Mouse (Mus musculus) hindbrain, embryonic 16.5 days (tissue): ENCODE results near the gene Nsg1. TPM values are rescaled to one million over a fixed set of nuclear protein-coding genes. Genes with fewer than 3 reads are reported as not detected.

Source experiments
- ATAC-seq: fragments of 200-750 bp; cut with Nextera tagmentation; 2 replicates; pipeline ENCODE4 v1.8.0; 2017; ENCODE audit warnings: moderate TSS enrichment, moderate library complexity
- H3K27ac ChIP-seq: fragments of 300-500 bp; sonication (generic); 2 replicates; pipeline ENCODE4 v1.5.1; 2014; ENCODE audit warnings: low read depth, mild to moderate bottlenecking, control low read depth, low read length, moderate library complexity
- H3K27me3 ChIP-seq: fragments of 300-500 bp; sonication (generic); replicated peaks from 2 replicates; pipeline ENCODE4 v1.6.1; 2014; ENCODE audit warnings: low read length; ENCODE audit not compliant: control insufficient read depth, insufficient read depth
- H3K36me3 ChIP-seq: fragments of 300-500 bp; sonication (generic); 2 replicates; pipeline ENCODE4 v1.6.1; 2014; ENCODE audit warnings: mild to moderate bottlenecking, low read length, moderate library complexity, mixed read lengths; ENCODE audit not compliant: control insufficient read depth, insufficient read depth
- H3K4me1 ChIP-seq: fragments of 300-500 bp; sonication (generic); 2 replicates; pipeline ENCODE4 v1.6.1; 2014; ENCODE audit warnings: low read depth, low read length; ENCODE audit not compliant: control insufficient read depth, insufficient read depth
- H3K4me2 ChIP-seq: fragments of 300-500 bp; sonication (generic); 2 replicates; pipeline ENCODE4 v1.6.1; 2014; ENCODE audit warnings: mild to moderate bottlenecking, low read length, control low read depth, moderate library complexity
- H3K4me3 ChIP-seq: fragments of 300-500 bp; sonication (generic); 2 replicates; pipeline ENCODE4 v1.5.1; 2014; ENCODE audit warnings: mild to moderate bottlenecking, low read length, control low read depth, moderate library complexity
- H3K9ac ChIP-seq: fragments of 300-500 bp; sonication (generic); 2 replicates; pipeline ENCODE4 v1.6.1; 2014; ENCODE audit warnings: low read depth, mild to moderate bottlenecking, control low read depth, low read length, moderate library complexity
- H3K9me3 ChIP-seq: fragments of 300-500 bp; sonication (generic); 2 replicates; pipeline ENCODE4 v1.6.1; 2014; ENCODE audit warnings: mild to moderate bottlenecking, low read length, moderate library complexity; ENCODE audit not compliant: control insufficient read depth
- WGBS: fragments of 180-500 bp; shearing (Covaris S2); extraction: QIAGEN DNeasy Blood & Tissue Kit; methylation state at CpG from one replicate; pipeline ENCODE4 v1.1.7; 2014; 5-methylcytosine and 5-hydroxymethylcytosine counted together
- polyA plus RNA-seq: library from polyadenylated mRNA; unstranded; fragments of >200 nt; fragmentation: Nextera tagmentation; extraction: Ambion mirVana; gene quantifications from 2 replicates; pipeline ENCODE4 v1.2.1, GENCODE M21; 2015

The Nsg1 gene
- 1,495 and 1,654 TPM in 2 replicates for polyA plus RNA-seq

DNA sequence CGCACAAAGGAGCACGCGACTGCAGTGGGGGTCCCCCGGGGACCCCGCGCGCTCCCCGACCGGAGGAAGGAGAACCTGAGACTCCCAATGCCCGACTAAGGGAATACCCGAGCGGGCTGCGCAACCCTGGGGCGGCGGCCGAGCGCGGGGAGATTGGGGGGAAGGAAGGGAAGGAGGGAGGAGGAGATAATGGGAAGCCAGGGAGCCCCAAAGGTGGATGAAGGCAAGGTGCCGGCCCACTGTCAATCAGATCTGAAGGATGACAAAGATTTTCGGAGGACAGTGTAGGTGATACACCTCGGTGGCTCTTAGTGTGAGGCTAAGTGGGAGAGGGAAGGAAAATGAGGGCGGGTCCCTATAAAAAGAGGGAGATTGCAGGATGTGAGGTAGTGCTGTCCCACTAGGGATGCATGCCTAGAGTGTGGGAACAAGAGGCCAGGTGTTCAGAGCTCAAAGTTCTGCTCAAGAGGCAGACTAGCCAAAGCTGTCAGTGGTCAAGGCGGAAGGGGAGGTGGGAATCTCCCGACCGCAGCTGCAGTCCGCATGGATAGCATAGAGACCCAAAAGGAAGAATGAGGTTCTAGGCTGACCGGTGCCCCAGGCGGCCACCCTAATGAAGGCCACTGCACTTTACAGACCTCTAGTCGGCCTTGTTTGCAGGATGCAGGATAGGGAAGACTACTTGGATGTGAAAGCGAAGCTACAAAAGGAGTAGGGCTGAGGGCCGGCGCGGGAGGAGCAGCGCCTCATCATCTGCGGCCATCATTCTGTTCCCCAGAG, at the start of gene Nsg1:
Gene Nsg1 (minus strand): TSS at position 274 of the 780 bp plus-strand sequence.
- 9% methylated on average over 35 of the region's 35 CpGs for WGBS
- Histone ChIP-seq H3K4me3 (peak within 1 kb of the TSS; percentile 85), H3K9ac (peak within 1 kb of the TSS; percentile 98), H3K36me3 (peaks cover 13% of the 10 kb centered on the region), H3K4me2 (peak within 1 kb of the TSS; percentile 63), H3K27ac (peak within 1 kb of the TSS; percentile 98), H3K27me3 (no peaks in the 10 kb centered on the region), H3K4me1 (peaks cover 29% of the 10 kb centered on the region), H3K9me3 (no peaks in the 10 kb centered on the region)
- peak; percentile 53 for ATAC-seq

- Histone ChIP-seq H3K4me1 (no peaks in the 10 kb centered on the region), H3K27ac (no peak overlapping the region), H3K27me3 (no peaks in the 10 kb centered on the region), H3K36me3 (peaks cover 31% of the 10 kb centered on the region), H3K9me3 (no peaks in the 10 kb centered on the region), H3K4me3 (no peak overlapping the region), H3K9ac (no peak overlapping the region), H3K4me2 (no peak overlapping the region)
- ATAC-seq, result no peak
- whole genome bisulfite sequencing, result 84% methylated on average over 8 of the region's 8 CpGs
These were observed 49.3 kb upstream of the Nsg1 start for GRCm38 (mm10) chr5:38208985-38209384.

DNA sequence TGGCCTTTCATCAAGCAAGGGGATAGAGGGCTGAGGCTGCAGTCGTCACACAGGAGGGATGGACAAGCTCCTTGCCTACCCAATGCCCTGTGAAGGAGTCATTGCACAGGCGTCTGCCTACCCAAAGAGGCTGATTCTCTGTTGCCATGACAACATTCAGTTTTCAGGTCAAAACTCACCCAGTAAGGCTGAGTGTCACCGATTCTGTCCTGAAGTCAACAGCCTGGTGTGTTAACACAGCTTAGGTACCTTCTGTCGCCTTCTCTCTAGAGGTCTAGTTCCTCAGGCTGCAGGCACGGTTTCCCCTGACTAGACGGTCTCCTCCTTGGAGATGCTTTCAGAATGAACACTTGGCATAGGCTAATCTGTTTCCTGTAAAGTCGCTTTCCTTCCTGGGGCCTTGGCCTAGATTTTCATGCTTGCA, 45.6 kb upstream of the Nsg1 start:
- Histone ChIP-seq H3K4me2 (no peak overlapping the region), H3K4me3 (no peak overlapping the region), H3K4me1 (no peaks in the 10 kb centered on the region), H3K27me3 (no peaks in the 10 kb centered on the region), H3K27ac (no peak overlapping the region), H3K9me3 (no peaks in the 10 kb centered on the region), H3K36me3 (peaks cover 29% of the 10 kb centered on the region), H3K9ac (no peak overlapping the region)
- 87% methylated on average over 7 of the region's 7 CpGs for WGBS
- ATAC-seq, result peak; percentile 13; the same call in 1 of the 2 replicates

DNA sequence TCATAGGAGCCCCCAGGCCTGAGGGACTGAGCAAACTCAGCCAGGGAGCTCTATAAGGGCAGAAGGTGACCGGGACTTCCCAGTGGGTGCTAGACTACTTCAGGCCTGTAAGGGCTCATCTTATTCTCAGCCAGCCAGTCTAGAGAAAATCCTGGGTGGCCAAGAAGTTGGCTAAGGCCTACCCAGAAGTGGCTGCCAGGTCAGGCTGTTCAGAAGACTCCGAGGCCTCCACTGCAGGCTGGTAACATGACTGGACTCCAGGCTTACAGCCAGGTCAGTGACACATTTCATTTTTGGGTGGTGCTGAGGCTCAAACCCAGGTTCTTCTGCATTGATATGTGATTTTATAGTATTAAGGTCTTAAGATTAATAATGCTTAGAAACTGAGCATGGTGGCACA, 40.0 kb upstream of the Nsg1 start:
- Histone ChIP-seq H3K4me1 (no peaks in the 10 kb centered on the region), H3K4me3 (no peak overlapping the region), H3K4me2 (no peak overlapping the region), H3K27me3 (no peaks in the 10 kb centered on the region), H3K36me3 (peaks cover 21% of the 10 kb centered on the region), H3K9me3 (no peaks in the 10 kb centered on the region), H3K9ac (no peak overlapping the region), H3K27ac (no peak overlapping the region)
- 98% methylated on average over 2 of the region's 2 CpGs for WGBS
- no peak for ATAC-seq

- no peak overlapping the region for H3K4me2 ChIP-seq
- no peak overlapping the region for H3K27ac ChIP-seq
- 19% methylated on average over 7 of the region's 7 CpGs for WGBS
- H3K4me1 ChIP-seq, result no peaks in the 10 kb centered on the region
- H3K27me3 ChIP-seq, result no peaks in the 10 kb centered on the region
- H3K9me3 ChIP-seq, result no peaks in the 10 kb centered on the region
- no peak overlapping the region for H3K4me3 ChIP-seq
- peaks cover 11% of the 10 kb centered on the region for H3K36me3 ChIP-seq
- ATAC-seq, result peak; percentile 80
- H3K9ac ChIP-seq, result no peak overlapping the region
These were observed 37.7 kb upstream of the Nsg1 start for GRCm38 (mm10) chr5:38197482-38197823.

DNA sequence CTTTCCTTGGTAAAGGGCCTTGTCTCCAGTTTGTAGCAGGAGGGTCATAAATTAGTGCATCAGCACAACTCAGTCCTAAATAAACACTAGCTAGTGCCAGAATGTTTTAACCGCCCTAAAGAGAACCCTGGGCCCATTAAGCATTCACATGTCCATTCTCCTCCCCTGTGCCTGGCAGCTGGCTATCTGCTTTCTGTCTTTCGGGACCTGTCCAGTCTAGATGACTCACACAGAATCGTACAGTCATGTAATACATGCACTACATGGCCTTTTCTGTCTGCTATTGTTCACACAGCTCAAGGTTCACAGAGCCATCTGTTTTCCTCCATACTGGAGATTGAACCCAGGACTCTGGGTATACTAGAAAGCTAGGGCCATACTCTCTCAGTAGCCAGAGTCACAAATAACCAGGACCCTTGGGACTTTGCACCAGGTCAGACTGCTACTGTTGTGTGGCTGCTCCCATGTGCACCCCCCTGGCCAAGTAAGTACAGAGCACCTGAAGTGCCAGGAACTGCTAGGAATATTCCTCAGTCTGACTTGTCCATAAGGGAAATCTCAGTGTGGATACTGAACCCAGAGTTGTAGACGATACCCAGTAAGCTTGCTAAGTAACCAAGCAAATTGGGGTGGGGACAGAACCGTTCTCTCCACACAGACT, 37.2 kb upstream of the Nsg1 start:
- no peaks in the 10 kb centered on the region for H3K27me3 ChIP-seq
- H3K36me3 ChIP-seq, result peaks cover 8% of the 10 kb centered on the region
- H3K4me3 ChIP-seq, result no peak overlapping the region
- no peak overlapping the region for H3K27ac ChIP-seq
- no peaks in the 10 kb centered on the region for H3K4me1 ChIP-seq
- peak overlapping the region; percentile 4; the same call in 1 of the 2 replicates for H3K9ac ChIP-seq
- no peak overlapping the region for H3K4me2 ChIP-seq
- H3K9me3 ChIP-seq, result no peaks in the 10 kb centered on the region
- peak; percentile 31 for ATAC-seq
- 68% methylated on average over 5 of the region's 5 CpGs for WGBS

- Histone ChIP-seq H3K9ac (no peak overlapping the region), H3K36me3 (peaks cover 6% of the 10 kb centered on the region), H3K4me2 (no peak overlapping the region), H3K9me3 (no peaks in the 10 kb centered on the region), H3K27ac (no peak overlapping the region), H3K27me3 (no peaks in the 10 kb centered on the region), H3K4me1 (no peaks in the 10 kb centered on the region), H3K4me3 (no peak overlapping the region)
- no peak for ATAC-seq
These were observed 36.2 kb upstream of the Nsg1 start for GRCm38 (mm10) chr5:38195941-38196340.

DNA sequence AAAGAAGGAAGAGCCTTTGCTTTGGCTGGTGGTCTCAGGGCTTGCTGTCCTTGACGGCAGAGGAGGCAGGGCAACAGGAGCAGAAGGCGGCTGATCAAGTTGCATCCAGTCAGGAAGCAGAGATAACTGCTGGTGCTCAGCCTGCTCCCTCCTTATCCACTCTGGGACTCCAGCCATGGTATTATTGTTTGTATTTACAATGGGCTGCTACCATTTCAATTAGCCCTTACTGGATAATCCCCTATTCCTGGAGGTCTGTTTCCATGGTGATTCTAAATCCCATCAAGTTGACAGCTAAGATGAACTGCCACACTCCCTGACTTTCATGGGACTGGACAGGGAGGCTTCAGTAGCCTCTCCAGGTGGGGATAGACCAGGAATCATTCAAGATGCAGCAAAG, 35.2 kb upstream of the Nsg1 start:
- H3K27me3 ChIP-seq, result no peaks in the 10 kb centered on the region
- H3K4me1 ChIP-seq, result no peaks in the 10 kb centered on the region
- H3K9me3 ChIP-seq, result no peaks in the 10 kb centered on the region
- H3K4me2 ChIP-seq, result no peak overlapping the region
- WGBS, result 34% methylated on average over 2 of the region's 2 CpGs
- no peak overlapping the region for H3K27ac ChIP-seq
- no peak overlapping the region for H3K9ac ChIP-seq
- no peak for ATAC-seq
- H3K36me3 ChIP-seq, result no peaks in the 10 kb centered on the region; the same call in 1 of the 2 replicates
- no peak overlapping the region for H3K4me3 ChIP-seq

GRCm38 (mm10) chr5:38190907-38191306, 31.2 kb upstream of the Nsg1 start:
- Histone ChIP-seq H3K4me2 (no peak overlapping the region), H3K4me1 (no peaks in the 10 kb centered on the region), H3K27me3 (no peaks in the 10 kb centered on the region), H3K36me3 (no peaks in the 10 kb centered on the region), H3K27ac (no peak overlapping the region), H3K9ac (no peak overlapping the region), H3K9me3 (no peaks in the 10 kb centered on the region), H3K4me3 (no peak overlapping the region)
- ATAC-seq, result no peak
- WGBS, result 92% methylated on average over 3 of the region's 3 CpGs
